Mouse (Mus musculus) midbrain, embryonic 11.5 days (tissue): ENCODE data around the gene Kctd6. TPM values are rescaled to one million over a fixed set of nuclear protein-coding genes. Genes with fewer than 3 reads are reported as not detected.
A peak's percentile ranks its signal among the peaks of the same experiment; 100 is the strongest.

ENCODE experiments used
- ATAC-seq: fragments of 200-750 bp; cut with Nextera tagmentation; 2 replicates; pipeline ENCODE4 v1.8.0; 2017; ENCODE audit warnings: moderate TSS enrichment, moderate library complexity; ENCODE audit not compliant: low FRiP score
- DNase-seq: peaks from one replicate; pipeline ENCODE4 v3.0.0; 2015; ENCODE audit warnings: low spot score; ENCODE audit errors: missing footprints
- H3K27ac ChIP-seq: fragments of 300-500 bp; sonication (generic); 2 replicates; pipeline ENCODE4 v1.5.1; 2014; ENCODE audit warnings: low read depth, low read length
- H3K27me3 ChIP-seq: fragments of 300-500 bp; sonication (generic); 2 replicates; pipeline ENCODE4 v1.6.1; 2014; ENCODE audit warnings: mild to moderate bottlenecking, low read length, moderate library complexity, mixed read lengths; ENCODE audit not compliant: control insufficient read depth, insufficient read depth
- H3K36me3 ChIP-seq: fragments of 300-500 bp; sonication (generic); 2 replicates; pipeline ENCODE4 v1.6.1; 2014; ENCODE audit warnings: mild to moderate bottlenecking, low read length, moderate library complexity, mixed read lengths; ENCODE audit not compliant: control insufficient read depth, insufficient read depth
- H3K4me1 ChIP-seq: fragments of 300-500 bp; sonication (generic); 2 replicates; pipeline ENCODE4 v1.6.1; 2014; ENCODE audit warnings: low read length; ENCODE audit not compliant: control insufficient read depth, insufficient read depth
- H3K4me2 ChIP-seq: fragments of 300-500 bp; sonication (generic); 2 replicates; pipeline ENCODE4 v1.6.1; 2014; ENCODE audit warnings: mild to moderate bottlenecking, moderate library complexity
- H3K4me3 ChIP-seq: fragments of 300-500 bp; sonication (generic); 2 replicates; pipeline ENCODE4 v1.5.1; 2014; ENCODE audit warnings: low read depth, low read length
- H3K9ac ChIP-seq: fragments of 300-500 bp; sonication (generic); 2 replicates; pipeline ENCODE4 v1.6.1; 2014; ENCODE audit warnings: low read length
- H3K9me3 ChIP-seq: fragments of 300-500 bp; sonication (generic); 2 replicates; pipeline ENCODE4 v1.6.1; 2016; ENCODE audit warnings: low read length; ENCODE audit not compliant: control insufficient read depth
- WGBS: fragments of 180-500 bp; shearing (Covaris S2); extraction: QIAGEN DNeasy Blood & Tissue Kit; methylation state at CpG from one replicate; pipeline ENCODE4 v1.1.7; 2014; 5-methylcytosine and 5-hydroxymethylcytosine counted together
- polyA plus RNA-seq: library from polyadenylated mRNA; unstranded; fragments of >200 nt; fragmentation: Nextera tagmentation; extraction: Ambion mirVana; gene quantifications from 2 replicates; pipeline ENCODE4 v1.2.1, GENCODE M21; 2014

The Kctd6 gene
- polyA plus RNA-seq, 1 experiment from 2014 or later: 10.8 TPM

GRCm38 (mm10) chr14:8242388-8242920 is 28.5 kb downstream of the Kctd6 start:
- DNase-seq (no peak), ATAC-seq (peak; percentile 44; the same call in 1 of the 2 replicates)
- Histone ChIP-seq H3K27me3 (no peaks in the 10 kb centered on the region), H3K9ac (no peak overlapping the region), H3K27ac (no peak overlapping the region), H3K4me1 (no peaks in the 10 kb centered on the region), H3K36me3 (no peaks in the 10 kb centered on the region), H3K4me2 (no peak overlapping the region), H3K4me3 (no peak overlapping the region), H3K9me3 (no peaks in the 10 kb centered on the region)
- 54% methylated on average over 5 of the region's 5 CpGs for WGBS

GRCm38 (mm10) chr14:8243136-8243888 is 29.4 kb downstream of the Kctd6 start:
- Histone ChIP-seq H3K4me2 (no peak overlapping the region), H3K27me3 (no peaks in the 10 kb centered on the region), H3K9ac (no peak overlapping the region), H3K27ac (no peak overlapping the region), H3K9me3 (no peaks in the 10 kb centered on the region), H3K4me1 (no peaks in the 10 kb centered on the region), H3K36me3 (no peaks in the 10 kb centered on the region), H3K4me3 (no peak overlapping the region)
- 64% methylated on average over 8 of the region's 8 CpGs for WGBS
- ATAC-seq: peak; percentile 30; the same call in 1 of the 2 replicates
- DNase-seq: no peak

- Histone ChIP-seq H3K4me1 (no peaks in the 10 kb centered on the region), H3K4me3 (no peak overlapping the region), H3K27me3 (no peaks in the 10 kb centered on the region), H3K36me3 (no peaks in the 10 kb centered on the region), H3K4me2 (no peak overlapping the region), H3K9ac (no peak overlapping the region), H3K27ac (no peak overlapping the region), H3K9me3 (no peaks in the 10 kb centered on the region)
- no peak for DNase-seq
- 85% methylated on average over 5 of the region's 5 CpGs for WGBS
- no peak for ATAC-seq
Observed at GRCm38 (mm10) chr14:8244211-8244611, 30.3 kb downstream of the Kctd6 start.

- H3K36me3 ChIP-seq: no peaks in the 10 kb centered on the region
- H3K9ac ChIP-seq: no peak overlapping the region
- no peak for DNase-seq
- no peak overlapping the region for H3K27ac ChIP-seq
- no peaks in the 10 kb centered on the region for H3K4me1 ChIP-seq
- H3K4me2 ChIP-seq: no peak overlapping the region
- H3K9me3 ChIP-seq: no peaks in the 10 kb centered on the region
- ATAC-seq: no peak
- no peaks in the 10 kb centered on the region for H3K27me3 ChIP-seq
- 83% methylated on average over 8 of the region's 8 CpGs for WGBS
- no peak overlapping the region for H3K4me3 ChIP-seq
Observed at GRCm38 (mm10) chr14:8246878-8247277, 32.9 kb downstream of the Kctd6 start.

GRCm38 (mm10) chr14:8249206-8249605 is 35.3 kb downstream of the Kctd6 start:
- DNase-seq (no peak), ATAC-seq (no peak)
- H3K4me3 ChIP-seq: no peak overlapping the region
- H3K27me3 ChIP-seq: no peaks in the 10 kb centered on the region
- no peak overlapping the region for H3K4me2 ChIP-seq
- no peaks in the 10 kb centered on the region for H3K9me3 ChIP-seq
- H3K36me3 ChIP-seq: no peaks in the 10 kb centered on the region
- no peaks in the 10 kb centered on the region for H3K4me1 ChIP-seq
- H3K27ac ChIP-seq: no peak overlapping the region
- WGBS: 87% methylated on average over 1 of the region's 1 CpGs
- H3K9ac ChIP-seq: no peak overlapping the region

- no peak overlapping the region for H3K27ac ChIP-seq
- no peak overlapping the region for H3K4me2 ChIP-seq
- WGBS: 87% methylated on average over 9 of the region's 9 CpGs
- no peak for DNase-seq
- H3K9me3 ChIP-seq: no peaks in the 10 kb centered on the region
- no peak overlapping the region for H3K9ac ChIP-seq
- H3K4me1 ChIP-seq: no peaks in the 10 kb centered on the region
- no peaks in the 10 kb centered on the region for H3K27me3 ChIP-seq
- no peak overlapping the region for H3K4me3 ChIP-seq
- no peaks in the 10 kb centered on the region for H3K36me3 ChIP-seq
- ATAC-seq: no peak
Observed at GRCm38 (mm10) chr14:8250141-8250871, 36.4 kb downstream of the Kctd6 start.

GRCm38 (mm10) chr14:8251330-8251885 is 37.5 kb downstream of the Kctd6 start:
- Histone ChIP-seq H3K27me3 (no peaks in the 10 kb centered on the region), H3K4me2 (no peak overlapping the region), H3K9ac (no peak overlapping the region), H3K27ac (no peak overlapping the region), H3K4me3 (no peak overlapping the region), H3K36me3 (no peaks in the 10 kb centered on the region), H3K4me1 (no peaks in the 10 kb centered on the region), H3K9me3 (no peaks in the 10 kb centered on the region)
- whole genome bisulfite sequencing: 94% methylated on average over 8 of the region's 8 CpGs
- ATAC-seq (no peak), DNase-seq (no peak)

- H3K9me3 ChIP-seq: no peaks in the 10 kb centered on the region
- no peaks in the 10 kb centered on the region for H3K36me3 ChIP-seq
- no peak overlapping the region for H3K4me2 ChIP-seq
- no peaks in the 10 kb centered on the region for H3K27me3 ChIP-seq
- no peak overlapping the region for H3K9ac ChIP-seq
- H3K4me3 ChIP-seq: no peak overlapping the region
- 79% methylated on average over 7 of the region's 7 CpGs for WGBS
- no peak for ATAC-seq
- no peak overlapping the region for H3K27ac ChIP-seq
- H3K4me1 ChIP-seq: no peaks in the 10 kb centered on the region
- DNase-seq: peak; percentile 86
Observed at GRCm38 (mm10) chr14:8255076-8255729, 41.3 kb downstream of the Kctd6 start.
